Mouse (Mus musculus) lung, embryonic 15.5 days (tissue): ENCODE data around the gene Mvk. TPM values are rescaled to one million over a fixed set of nuclear protein-coding genes. Genes with fewer than 3 reads are reported as not detected.

ENCODE experiments used
- ATAC-seq: fragments of 200-750 bp; cut with Nextera tagmentation; 2 replicates; pipeline ENCODE4 v1.8.0; 2017; ENCODE audit warnings: moderate number of reproducible peaks, borderline replicate concordance; ENCODE audit not compliant: low FRiP score, low TSS enrichment; ENCODE audit errors: extremely low read depth
- H3K27ac ChIP-seq: fragments of 300-500 bp; sonication (generic); 2 replicates; pipeline ENCODE4 v1.5.1; 2015; ENCODE audit warnings: moderate library complexity, mild to moderate bottlenecking, inconsistent platforms
- H3K27me3 ChIP-seq: fragments of 300-500 bp; sonication (generic); 2 replicates; pipeline ENCODE4 v1.6.1; 2015; ENCODE audit warnings: inconsistent platforms
- H3K36me3 ChIP-seq: fragments of 300-500 bp; sonication (generic); 2 replicates; pipeline ENCODE4 v1.6.1; 2015; ENCODE audit warnings: inconsistent platforms
- H3K4me1 ChIP-seq: fragments of 300-500 bp; sonication (generic); 2 replicates; pipeline ENCODE4 v1.6.1; 2015; ENCODE audit warnings: inconsistent platforms
- H3K4me2 ChIP-seq: fragments of 300-500 bp; sonication (generic); 2 replicates; pipeline ENCODE4 v1.6.1; 2015; ENCODE audit warnings: inconsistent platforms, mild to moderate bottlenecking, moderate library complexity
- H3K4me3 ChIP-seq: fragments of 300-500 bp; sonication (generic); 2 replicates; pipeline ENCODE4 v1.5.1; 2015; ENCODE audit warnings: mild to moderate bottlenecking, inconsistent platforms
- H3K9ac ChIP-seq: fragments of 300-500 bp; sonication (generic); 2 replicates; pipeline ENCODE4 v1.6.1; 2015; ENCODE audit warnings: inconsistent platforms
- H3K9me3 ChIP-seq: fragments of 300-500 bp; sonication (generic); 2 replicates; pipeline ENCODE4 v1.6.1; 2016; ENCODE audit warnings: inconsistent platforms
- WGBS: fragments of 180-500 bp; shearing (Covaris S2); methylation state at CpG from one replicate; pipeline ENCODE4 v1.1.7; 2015; 5-methylcytosine and 5-hydroxymethylcytosine counted together
- microRNA-seq: library from miRNA; unstranded; fragments of <30 nt; microRNA quantifications from one replicate; pipeline ENCODE4, GENCODE M21; 2016
- polyA plus RNA-seq: library from polyadenylated mRNA; unstranded; fragments of >200 nt; fragmentation: Nextera tagmentation; extraction: Ambion mirVana; gene quantifications from 2 replicates; pipeline ENCODE4 v1.2.1, GENCODE M21; 2015

The Mvk gene
- polyA plus RNA-seq, 1 experiment from 2014 or later: 43.8 TPM

GRCm38 (mm10) chr5:114489570-114489969, 45.5 kb downstream of the Mvk start:
- Histone ChIP-seq H3K4me1 (no peaks in the 10 kb centered on the region), H3K9me3 (no peaks in the 10 kb centered on the region), H3K4me2 (no peak overlapping the region), H3K27ac (no peak overlapping the region), H3K36me3 (no peaks in the 10 kb centered on the region), H3K9ac (no peak overlapping the region), H3K27me3 (no peaks in the 10 kb centered on the region), H3K4me3 (no peak overlapping the region)
- WGBS: 79% methylated on average over 6 of the region's 6 CpGs
- ATAC-seq: peak; percentile 27; the same call in 1 of the 2 replicates

- H3K4me1 ChIP-seq: no peaks in the 10 kb centered on the region
- H3K27me3 ChIP-seq: no peaks in the 10 kb centered on the region
- 89% methylated on average over 8 of the region's 8 CpGs for WGBS
- no peaks in the 10 kb centered on the region for H3K9me3 ChIP-seq
- no peak overlapping the region for H3K9ac ChIP-seq
- no peak for ATAC-seq
- no peak overlapping the region for H3K27ac ChIP-seq
- no peak overlapping the region for H3K4me2 ChIP-seq
- no peak overlapping the region for H3K4me3 ChIP-seq
- H3K36me3 ChIP-seq: no peaks in the 10 kb centered on the region
These were observed 46.2 kb downstream of the Mvk start for GRCm38 (mm10) chr5:114490241-114490640.

- no peak for ATAC-seq
- whole genome bisulfite sequencing: 15% methylated on average over 1 of the region's 1 CpGs
These were observed 50.7 kb downstream of the Mvk start for GRCm38 (mm10) chr5:114494761-114495160.

GRCm38 (mm10) chr5:114501252-114501651, 57.2 kb downstream of the Mvk start:
- no peaks in the 10 kb centered on the region for H3K27me3 ChIP-seq
- H3K27ac ChIP-seq: no peak overlapping the region
- no peak overlapping the region for H3K4me3 ChIP-seq
- 78% methylated on average over 9 of the region's 9 CpGs for WGBS
- H3K9me3 ChIP-seq: no peaks in the 10 kb centered on the region
- H3K36me3 ChIP-seq: no peaks in the 10 kb centered on the region
- no peak overlapping the region for H3K4me2 ChIP-seq
- H3K4me1 ChIP-seq: peaks cover 3% of the 10 kb centered on the region; the same call in 1 of the 2 replicates
- no peak overlapping the region for H3K9ac ChIP-seq
- no peak for ATAC-seq

More at GRCm38 (mm10) chr5:114494761-114495160, 50.7 kb downstream of the Mvk start:
- no peak overlapping the region for H3K4me3 ChIP-seq
- H3K9me3 ChIP-seq: no peaks in the 10 kb centered on the region
- no peaks in the 10 kb centered on the region for H3K36me3 ChIP-seq
- H3K27me3 ChIP-seq: no peaks in the 10 kb centered on the region
- no peak overlapping the region for H3K27ac ChIP-seq
- no peak overlapping the region for H3K9ac ChIP-seq
- H3K4me2 ChIP-seq: no peak overlapping the region
- no peaks in the 10 kb centered on the region for H3K4me1 ChIP-seq

- Histone ChIP-seq H3K4me3 (no peak overlapping the region), H3K9me3 (no peaks in the 10 kb centered on the region), H3K9ac (no peak overlapping the region), H3K4me1 (peaks cover 22% of the 10 kb centered on the region), H3K27ac (no peak overlapping the region), H3K4me2 (no peak overlapping the region), H3K36me3 (no peaks in the 10 kb centered on the region), H3K27me3 (no peaks in the 10 kb centered on the region)
- ATAC-seq: no peak
- WGBS: 47% methylated on average over 6 of the region's 6 CpGs
These were observed 60.8 kb downstream of the Mvk start for GRCm38 (mm10) chr5:114504826-114505225.

- H3K4me2 ChIP-seq: no peak overlapping the region
- H3K4me3 ChIP-seq: no peak overlapping the region
- H3K4me1 ChIP-seq: peaks cover 22% of the 10 kb centered on the region
- H3K27me3 ChIP-seq: no peaks in the 10 kb centered on the region
- 40% methylated on average over 14 of the region's 14 CpGs for WGBS
- no peaks in the 10 kb centered on the region for H3K36me3 ChIP-seq
- no peak for ATAC-seq
- no peaks in the 10 kb centered on the region for H3K9me3 ChIP-seq
- no peak overlapping the region for H3K27ac ChIP-seq
- H3K9ac ChIP-seq: no peak overlapping the region
These were observed 61.4 kb downstream of the Mvk start for GRCm38 (mm10) chr5:114505260-114506085.

GRCm38 (mm10) chr5:114507394-114507793, 63.3 kb downstream of the Mvk start:
- no peak; the same call in 1 of the 2 replicates for ATAC-seq
- 27% methylated on average over 12 of the region's 12 CpGs for WGBS
- Histone ChIP-seq H3K9ac (no peak overlapping the region), H3K27me3 (no peaks in the 10 kb centered on the region; the same call in 1 of the 2 replicates), H3K4me2 (no peak overlapping the region), H3K9me3 (no peaks in the 10 kb centered on the region), H3K4me1 (peaks cover 22% of the 10 kb centered on the region), H3K36me3 (no peaks in the 10 kb centered on the region), H3K27ac (no peak overlapping the region), H3K4me3 (no peak overlapping the region)

GRCm38 (mm10) chr5:114507964-114508363, 63.9 kb downstream of the Mvk start:
- Histone ChIP-seq H3K4me1 (peaks cover 22% of the 10 kb centered on the region), H3K4me3 (no peak overlapping the region), H3K4me2 (no peak overlapping the region), H3K36me3 (no peaks in the 10 kb centered on the region), H3K9ac (no peak overlapping the region), H3K9me3 (no peaks in the 10 kb centered on the region), H3K27ac (no peak overlapping the region), H3K27me3 (peaks cover 3% of the 10 kb centered on the region; the same call in 1 of the 2 replicates)
- ATAC-seq: no peak
- WGBS: 24% methylated on average over 4 of the region's 4 CpGs

- Histone ChIP-seq H3K27ac (no peak overlapping the region), H3K4me3 (no peak overlapping the region), H3K27me3 (peaks cover 16% of the 10 kb centered on the region; the same call in 1 of the 2 replicates), H3K4me1 (peaks cover 27% of the 10 kb centered on the region), H3K9me3 (no peaks in the 10 kb centered on the region), H3K9ac (no peak overlapping the region), H3K36me3 (no peaks in the 10 kb centered on the region), H3K4me2 (no peak overlapping the region)
- ATAC-seq: no peak
- WGBS: 47% methylated on average over 7 of the region's 7 CpGs
These were observed 65.4 kb downstream of the Mvk start for GRCm38 (mm10) chr5:114509461-114509860.

Small RNAs within 50 kb of the gene (microRNA-seq; reads per million reads assigned to microRNA genes)
- not detected for gene Mir7027

Other genes with a start within 250 kb of the Mvk start
- 1.4 and 1.7 TPM in 2 replicates for gene Foxn4, start 170.5 kb upstream of the Mvk start, polyA plus RNA-seq
- 3.5 and 4.6 TPM in 2 replicates for gene Myo1h, start 155.1 kb upstream of the Mvk start, polyA plus RNA-seq
- gene Kctd10, start 63.8 kb upstream of the Mvk start, polyA plus RNA-seq: 169 and 176 TPM in 2 replicates
- gene Ube3b, start 63.7 kb upstream of the Mvk start, polyA plus RNA-seq: 43.4 and 46.5 TPM in 2 replicates
- 30.5 and 31.0 TPM in 2 replicates for gene Mmab, start 209 bp upstream of the Mvk start, polyA plus RNA-seq
- gene Fam222a, start 123.7 kb downstream of the Mvk start, polyA plus RNA-seq: 2.1 TPM in 2 replicates
- 2.0 and 2.2 TPM in 2 replicates for gene Trpv4, start 214.2 kb downstream of the Mvk start, polyA plus RNA-seq
- 95.4 and 106 TPM in 2 replicates for gene Gltp, start 246.7 kb downstream of the Mvk start, polyA plus RNA-seq